ENCODE assay signal across 8 mouse cellular contexts in genomic region chr3:87816646-87817093, GRCm38 (mm10). TPM values are rescaled to one million over a fixed set of nuclear protein-coding genes. Genes with fewer than 3 reads are reported as not detected.
DNase-seq lines count a peak whose midpoint lies in the region; ATAC-seq lines count a peak whose summit lies in the region.

No protein-coding gene starts in this region.

- no peak overlapping the region for H3K4me3 ChIP-seq in embryonic facial prominence, embryonic 10.5 days
- H3K4me3 ChIP-seq in midbrain, embryonic 13.5 days (replicated peaks) = no peak overlapping the region

- intact Hi-C loops in left cerebral cortex, postnatal 4 days (cut with DNase I) = no loop called here

- peaks cover 90% of the 10 kb centered on the region for H3K27me3 ChIP-seq in embryonic facial prominence, embryonic 10.5 days (replicated peaks; ENCODE audit: low read depth, poor library complexity, severe bottlenecking)
- peaks cover 35% of the 10 kb centered on the region for H3K27me3 ChIP-seq in midbrain, embryonic 13.5 days

- 7% methylated on average over 12 of the region's 12 CpGs for WGBS in embryonic facial prominence, embryonic 10.5 days
- WGBS in midbrain, embryonic 13.5 days = 8% methylated on average over 12 of the region's 12 CpGs

- H3K4me2 ChIP-seq in midbrain, embryonic 13.5 days (replicated peaks) = peak overlapping the region; percentile 14; the same call in 1 of the 2 replicates

- peak overlapping the region; percentile 51; the same call in 1 of the 2 replicates for H3K27ac ChIP-seq in embryonic facial prominence, embryonic 10.5 days (replicated peaks)
- H3K27ac ChIP-seq in midbrain, embryonic 13.5 days = no peak overlapping the region

- no peaks in the 10 kb centered on the region for H3K36me3 ChIP-seq in embryonic facial prominence, embryonic 10.5 days (replicated peaks)
- H3K36me3 ChIP-seq in midbrain, embryonic 13.5 days = no peaks in the 10 kb centered on the region

- H3K9me3 ChIP-seq in embryonic facial prominence, embryonic 10.5 days = no peaks in the 10 kb centered on the region
- H3K9me3 ChIP-seq in midbrain, embryonic 13.5 days = no peaks in the 10 kb centered on the region

- ATAC-seq in midbrain, embryonic 13.5 days = peak; percentile 47; the same call in 1 of the 2 replicates

- DNase-seq in 3T3-L1 (ENCODE audit: low read depth, low spot score) = peak; percentile 90
- DNase-seq in adrenal gland, postnatal 10 days = peak; percentile 86
- peak; percentile 78 for DNase-seq in embryonic facial prominence, embryonic 10.5 days (ENCODE audit: low spot score)
- DNase-seq in heart, adult 18-20 months = peak; percentile 69 to 91
- DNase-seq in kidney, adult 11 months = peak; percentile 59
- DNase-seq in left cerebral cortex, postnatal 4 days = peak; percentile 76
- DNase-seq in spleen, adult 12 weeks (ENCODE audit: low spot score) = peak; percentile 46

- H3K9ac ChIP-seq in midbrain, embryonic 13.5 days (replicated peaks) = no peak overlapping the region

- H3K4me1 ChIP-seq in embryonic facial prominence, embryonic 10.5 days = peaks cover 25% of the 10 kb centered on the region
- H3K4me1 ChIP-seq in midbrain, embryonic 13.5 days (replicated peaks) = peaks cover 7% of the 10 kb centered on the region; the same call in 1 of the 2 replicates

RNA-seq across cellular contexts. Expression of gene Pear1, which starts 7.4 kb away (rescaled TPM):
- total RNA-seq in adrenal gland, postnatal 10 days (2021) = 10 to 100 TPM; 29.7 to 30.9 TPM
- 12.2 and 13.4 TPM in 2 replicates for polyA plus RNA-seq in embryonic facial prominence, embryonic 10.5 days (2016; fragmentation: Nextera tagmentation; extraction: Ambion mirVana)
- total RNA-seq in heart, adult 18-20 months (2021) = 10 to 100 TPM; 14.0 to 15.6 TPM
- 10 to 100 TPM in 1 of 2 experiments, 1 to 10 TPM in 1; 8.0 to 11.5 TPM for total RNA-seq in left cerebral cortex, postnatal 4 days (2021)
- 4.8 and 7.1 TPM in 2 replicates for polyA plus RNA-seq in midbrain, embryonic 13.5 days (2015; fragmentation: Nextera tagmentation; extraction: Ambion mirVana)

RNA-seq across cellular contexts. Expression of gene Insrr, which starts 19.9 kb away (rescaled TPM):
- 1 to 10 TPM in 1 of 2 experiments, under 1 TPM in 1; 0.99 to 2.7 TPM for total RNA-seq in adrenal gland, postnatal 10 days (2021)
- 0.49 and 0.54 TPM in 2 replicates for polyA plus RNA-seq in embryonic facial prominence, embryonic 10.5 days (2016; fragmentation: Nextera tagmentation; extraction: Ambion mirVana)
- under 1 TPM in 1 of 2 experiments, not detected in 1; 0.10 TPM for total RNA-seq in heart, adult 18-20 months (2021)
- 1 to 10 TPM in 1 of 2 experiments, under 1 TPM in 1; 0.70 to 1.9 TPM for total RNA-seq in left cerebral cortex, postnatal 4 days (2021)
- polyA plus RNA-seq in midbrain, embryonic 13.5 days (2015; fragmentation: Nextera tagmentation; extraction: Ambion mirVana) = 0.82 and 0.87 TPM in 2 replicates

RNA-seq across cellular contexts. Expression of gene Ntrk1, which starts 21.7 kb away (rescaled TPM):
- 10 to 100 TPM; 11.6 to 23.6 TPM for total RNA-seq in adrenal gland, postnatal 10 days (2021)
- 10.7 and 11.0 TPM in 2 replicates for polyA plus RNA-seq in embryonic facial prominence, embryonic 10.5 days (2016; fragmentation: Nextera tagmentation; extraction: Ambion mirVana)
- total RNA-seq in heart, adult 18-20 months (2021) = under 1 TPM in 1 of 2 experiments, not detected in 1; 0.57 TPM
- under 1 TPM; 0.38 to 0.93 TPM for total RNA-seq in left cerebral cortex, postnatal 4 days (2021)
- 2.4 and 2.5 TPM in 2 replicates for polyA plus RNA-seq in midbrain, embryonic 13.5 days (2015; fragmentation: Nextera tagmentation; extraction: Ambion mirVana)

RNA-seq across cellular contexts. Expression of gene Sh2d2a, which starts 29.9 kb away (rescaled TPM):
- 1 to 10 TPM in 1 of 2 experiments, under 1 TPM in 1; 0.61 to 1.1 TPM for total RNA-seq in adrenal gland, postnatal 10 days (2021)
- polyA plus RNA-seq in embryonic facial prominence, embryonic 10.5 days (2016; fragmentation: Nextera tagmentation; extraction: Ambion mirVana) = not detected in 2 replicates
- 1 to 10 TPM in 1 of 2 experiments, under 1 TPM in 1; 0.17 to 1.2 TPM for total RNA-seq in heart, adult 18-20 months (2021)
- total RNA-seq in left cerebral cortex, postnatal 4 days (2021) = not detected
- not detected in 2 replicates for polyA plus RNA-seq in midbrain, embryonic 13.5 days (2015; fragmentation: Nextera tagmentation; extraction: Ambion mirVana)

Comparison
In these comparisons a context has a peak if more than half of its experiments do, and no peak if none do; other contexts are left out.
1. RNA of gene Ntrk1, which starts 21.7 kb away (total RNA-seq): 11.6 to 23.6 TPM in adrenal gland, postnatal 10 days; 0.38 to 0.93 TPM in left cerebral cortex, postnatal 4 days and 0.57 TPM in heart, adult 18-20 months; every median in the first group is over 4 times any median in the second.
2. Peak in every context shown above with its lines, with median percentiles within 50 percentile points of each other: DNase-seq.